Mouse (Mus musculus) testis, postnatal 14 days (tissue): ENCODE measurements around the gene Plekhf1.

Source experiments
- DNase-seq: peaks from one replicate; pipeline ENCODE4 v3.0.0; 2021; ENCODE audit warnings: low spot score

Gene Plekhf1

GRCm38 (mm10) chr7:38187796-38188195 is 40.0 kb downstream of the Plekhf1 start:
- DNase-seq = no peak

DNA sequence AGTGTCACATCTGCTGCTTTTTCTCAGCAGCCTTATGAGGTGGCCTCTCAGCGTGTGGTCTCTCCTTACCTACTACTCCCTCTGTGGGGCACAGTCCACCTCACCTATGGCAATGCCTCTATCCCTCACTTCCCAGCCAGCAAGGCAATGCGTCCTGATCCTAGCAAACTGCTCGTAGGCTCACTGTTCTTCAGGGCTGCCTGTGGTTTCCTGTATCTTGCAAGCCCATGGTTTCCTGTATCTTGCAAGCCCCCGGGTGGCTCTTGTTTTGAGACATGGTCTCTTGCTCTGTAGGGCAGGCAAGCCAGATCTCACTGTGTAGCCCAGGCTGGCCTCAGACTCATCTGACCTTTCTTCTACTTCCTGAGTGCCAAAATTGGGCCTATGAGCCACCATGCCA is 41.0 kb downstream of the Plekhf1 start:
- no peak for DNase-seq

- no peak for DNase-seq
Measured at GRCm38 (mm10) chr7:38184786-38185185, 43.0 kb downstream of the Plekhf1 start.

DNA sequence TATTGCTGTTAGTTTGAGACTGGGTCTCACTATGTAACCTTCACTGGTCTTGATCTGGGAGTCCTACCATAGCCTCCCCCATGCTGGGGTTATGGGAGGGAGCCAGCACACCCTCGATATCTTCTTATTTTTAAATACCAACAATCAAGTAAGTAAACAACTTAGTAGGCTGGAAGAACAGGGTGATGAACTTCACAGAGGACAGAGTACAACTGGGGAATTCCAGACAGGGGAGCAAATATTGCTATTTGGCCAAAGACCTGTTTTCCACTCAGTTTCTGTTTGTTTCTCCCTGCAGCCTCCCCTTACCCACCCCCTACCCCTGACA is 43.4 kb downstream of the Plekhf1 start:
- DNase-seq = no peak

DNA sequence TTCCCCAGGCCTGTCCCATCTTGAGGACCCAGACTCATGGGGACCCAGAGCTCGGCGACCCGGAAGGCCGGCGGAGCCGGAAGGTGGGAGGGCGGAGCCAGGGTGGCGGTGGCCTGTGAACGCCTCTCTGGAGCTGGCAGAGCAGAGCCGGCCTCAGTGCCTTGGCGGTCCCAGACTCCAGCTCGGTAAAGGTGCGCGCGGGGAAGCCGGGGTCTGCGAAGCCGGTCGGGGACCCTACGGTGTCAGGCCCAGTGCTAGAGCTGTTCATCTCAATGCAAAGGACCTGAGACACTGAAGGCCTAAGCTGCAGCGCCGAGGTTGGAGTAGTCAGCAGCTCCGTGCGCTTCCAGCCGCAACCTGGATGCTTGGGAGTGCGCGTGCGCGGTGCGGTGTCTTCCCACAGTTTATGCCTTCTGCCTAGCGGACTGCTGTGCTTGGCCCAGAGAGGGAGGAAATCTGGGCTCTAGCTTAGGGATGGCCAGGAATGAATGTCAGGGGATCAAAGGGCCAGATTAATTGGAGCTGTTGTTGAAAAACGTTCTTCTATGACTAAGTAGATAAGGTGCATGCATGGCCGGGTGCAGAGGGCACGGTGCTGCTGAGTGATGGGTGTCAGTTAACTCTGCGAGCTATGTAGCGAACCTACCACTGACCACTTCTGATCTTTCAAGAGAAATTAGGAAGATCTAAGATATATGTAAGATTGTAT is 44.0 kb downstream of the Plekhf1 start:
- peak; percentile 80 for DNase-seq

- peak; percentile 22 for DNase-seq
Measured at GRCm38 (mm10) chr7:38182962-38183687, 44.7 kb downstream of the Plekhf1 start, which contains the start of gene 1600014C10Rik. Gene 1600014C10Rik (plus strand): TSS chr7:38183217.

DNA sequence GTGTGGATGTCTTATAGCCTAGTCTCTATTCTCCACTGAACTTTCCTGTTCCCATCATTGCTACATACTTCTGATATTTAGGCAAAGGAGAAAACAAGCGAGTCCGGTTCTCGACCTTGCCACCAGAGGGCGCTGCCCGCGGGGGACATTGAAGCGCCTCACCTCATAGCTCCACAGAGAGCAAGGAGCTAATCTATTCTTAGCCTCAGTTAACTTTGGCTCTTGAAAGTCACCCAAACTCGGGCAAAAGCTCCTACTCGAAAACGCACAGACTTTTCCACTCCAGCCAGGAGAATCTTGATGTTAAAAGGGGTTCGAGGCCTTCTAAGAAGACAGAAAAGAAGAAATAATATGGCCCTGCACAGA is 45.2 kb downstream of the Plekhf1 start:
- peak; percentile 75 for DNase-seq

DNA sequence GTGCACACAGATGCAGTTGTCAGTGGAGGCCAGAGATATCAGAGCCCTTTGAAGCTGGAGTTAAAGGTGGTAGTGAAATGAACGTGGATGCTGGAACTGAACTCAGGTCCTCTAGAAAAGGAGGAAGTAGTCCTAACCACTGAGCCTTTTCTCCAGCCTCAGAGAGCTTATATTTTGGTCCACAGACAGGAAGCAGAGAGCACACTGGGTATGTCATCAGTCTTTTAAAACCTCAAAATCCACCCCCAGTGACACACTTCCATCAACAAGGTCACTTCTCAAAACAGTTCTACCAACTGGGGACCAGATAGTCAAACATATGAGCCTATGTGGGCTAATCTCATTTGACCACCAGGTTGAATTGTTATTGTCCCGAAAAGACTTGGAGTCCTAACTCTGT is 46.5 kb downstream of the Plekhf1 start:
- no peak for DNase-seq

DNA sequence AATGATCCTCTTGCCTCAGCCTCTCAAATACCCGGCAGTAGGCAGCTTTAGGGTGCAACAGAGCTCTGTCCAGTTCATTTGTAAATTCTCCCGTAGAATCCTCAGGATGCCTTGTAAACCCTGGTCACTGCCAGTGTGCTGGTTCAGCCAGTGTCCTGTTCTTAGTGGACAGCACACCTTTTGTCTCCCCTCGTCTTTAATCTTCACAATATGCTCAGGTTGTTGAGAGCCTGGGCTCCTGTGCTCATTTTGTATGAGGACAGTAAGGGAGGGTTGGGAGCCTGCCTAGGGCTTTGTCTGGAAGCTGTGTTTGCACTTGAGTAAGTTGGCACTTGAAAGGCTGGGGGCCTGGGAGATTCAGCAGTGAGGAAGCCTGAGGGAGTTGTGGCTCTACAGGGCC is 47.9 kb downstream of the Plekhf1 start:
- no peak for DNase-seq

- DNase-seq = no peak
Measured at GRCm38 (mm10) chr7:38176056-38176455, 51.8 kb downstream of the Plekhf1 start.

DNA sequence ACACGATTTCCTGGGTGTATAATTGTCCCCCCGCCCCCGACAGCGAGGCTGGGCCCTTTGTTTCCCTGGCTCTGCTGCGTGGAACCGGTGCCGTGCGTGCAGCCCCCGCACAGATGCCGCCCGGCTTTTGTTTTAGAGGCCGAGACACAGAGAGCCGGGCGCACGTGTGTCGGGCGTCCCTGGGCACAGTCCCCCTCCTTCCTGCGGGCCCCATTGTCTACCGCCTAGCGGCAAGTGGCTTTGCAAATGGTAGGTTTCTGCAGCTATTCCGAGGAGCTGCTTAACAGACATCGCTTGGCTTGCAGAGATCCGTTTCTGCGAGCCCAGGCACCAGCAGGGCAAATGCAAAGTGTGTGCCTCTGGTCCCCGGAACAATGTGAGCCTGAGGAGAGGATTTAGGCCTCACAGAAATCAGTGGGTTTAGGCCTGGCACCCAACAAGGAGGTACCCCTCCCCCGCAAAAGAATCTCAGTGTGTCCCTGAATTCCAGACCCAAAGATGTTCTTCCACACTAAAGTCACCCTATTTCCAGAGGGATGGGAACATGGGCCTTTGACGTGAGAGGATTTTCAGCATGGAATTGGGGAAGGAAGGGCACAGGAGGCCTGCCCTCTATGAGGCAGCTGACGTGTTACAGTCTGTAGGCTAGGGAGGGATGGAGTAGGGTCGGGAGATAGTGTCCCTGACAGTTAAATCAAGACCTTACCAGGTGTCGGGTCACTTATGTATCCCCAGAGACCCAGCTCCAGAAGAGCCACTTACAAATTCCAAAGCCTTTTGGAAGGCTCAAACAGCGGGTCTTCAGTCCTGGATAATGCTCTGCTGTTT is 53.3 kb downstream of the Plekhf1 start:
- no peak for DNase-seq

GRCm38 (mm10) chr7:38173871-38174270 is 53.9 kb downstream of the Plekhf1 start:
- no peak for DNase-seq

- peak; percentile 35 for DNase-seq
Measured at GRCm38 (mm10) chr7:38167724-38168141, 60.1 kb downstream of the Plekhf1 start.
